Mouse (Mus musculus) liver, embryonic 12.5 days (tissue): Measurements from ENCODE around the gene Nrxn1. TPM values are rescaled to one million over a fixed set of nuclear protein-coding genes. Genes with fewer than 3 reads are reported as not detected.

ENCODE experiments used
- ATAC-seq: fragments of 200-750 bp; cut with Nextera tagmentation; 2 replicates; pipeline ENCODE4 v1.8.0; 2017; ENCODE audit warnings: moderate number of reproducible peaks, mild to moderate bottlenecking, moderate library complexity
- H3K27ac ChIP-seq: fragments of 300-500 bp; sonication (generic); 2 replicates; pipeline ENCODE4 v1.5.1; 2016; ENCODE audit warnings: mild to moderate bottlenecking
- H3K27me3 ChIP-seq: fragments of 300-500 bp; sonication (generic); replicated peaks from 2 replicates; pipeline ENCODE4 v1.6.1; 2016; ENCODE audit warnings: mild to moderate bottlenecking, moderate library complexity
- H3K36me3 ChIP-seq: fragments of 300-500 bp; sonication (generic); 2 replicates; pipeline ENCODE4 v1.6.1; 2016; ENCODE audit warnings: mild to moderate bottlenecking, moderate library complexity
- H3K4me1 ChIP-seq: fragments of 300-500 bp; sonication (generic); 2 replicates; pipeline ENCODE4 v1.6.1; 2016
- H3K4me2 ChIP-seq: fragments of 300-500 bp; sonication (generic); 2 replicates; pipeline ENCODE4 v1.6.1; 2016; ENCODE audit warnings: mild to moderate bottlenecking, moderate library complexity
- H3K4me3 ChIP-seq: fragments of 300-500 bp; sonication (generic); 2 replicates; pipeline ENCODE4 v1.5.1; 2016; ENCODE audit warnings: mild to moderate bottlenecking, moderate library complexity
- H3K9ac ChIP-seq: fragments of 300-500 bp; sonication (generic); 2 replicates; pipeline ENCODE4 v1.6.1; 2016; ENCODE audit warnings: mild to moderate bottlenecking, moderate library complexity
- H3K9me3 ChIP-seq: fragments of 300-500 bp; sonication (generic); replicated peaks from 2 replicates; pipeline ENCODE4 v1.6.1; 2016; ENCODE audit warnings: mild to moderate bottlenecking, moderate library complexity
- whole genome bisulfite sequencing: fragments of 180-500 bp; shearing (Covaris S2); methylation state at CpG from one replicate; pipeline ENCODE4 v1.1.7; 2016; ENCODE audit not compliant: insufficient replicate concordance; 5-methylcytosine and 5-hydroxymethylcytosine counted together
- polyA plus RNA-seq: library from polyadenylated mRNA; unstranded; fragments of >200 nt; fragmentation: Nextera tagmentation; extraction: Ambion mirVana; gene quantifications from 2 replicates; pipeline ENCODE4 v1.2.1, GENCODE M21; 2016

Gene Nrxn1
- polyA plus RNA-seq, 1 experiment from 2014 or later, result 0.39 TPM

- Histone ChIP-seq H3K4me2 (no peak overlapping the region), H3K27me3 (no peaks in the 10 kb centered on the region), H3K27ac (no peak overlapping the region), H3K36me3 (no peaks in the 10 kb centered on the region), H3K4me1 (no peaks in the 10 kb centered on the region), H3K4me3 (no peak overlapping the region), H3K9ac (no peak overlapping the region), H3K9me3 (no peaks in the 10 kb centered on the region)
- 65% methylated on average over 3 of the region's 3 CpGs for WGBS
- ATAC-seq, result no peak
Measured at GRCm38 (mm10) chr17:90627395-90627794, 465.5 kb downstream of the Nrxn1 start.

GRCm38 (mm10) chr17:90624591-90625266, 468.1 kb downstream of the Nrxn1 start:
- Histone ChIP-seq H3K9ac (no peak overlapping the region), H3K4me2 (no peak overlapping the region), H3K4me3 (no peak overlapping the region), H3K36me3 (no peaks in the 10 kb centered on the region), H3K27me3 (no peaks in the 10 kb centered on the region), H3K27ac (no peak overlapping the region), H3K9me3 (no peaks in the 10 kb centered on the region), H3K4me1 (no peaks in the 10 kb centered on the region)
- 17% methylated on average over 1 of the region's 1 CpGs for WGBS
- no peak for ATAC-seq

- no peak overlapping the region for H3K27ac ChIP-seq
- no peaks in the 10 kb centered on the region for H3K4me1 ChIP-seq
- no peaks in the 10 kb centered on the region for H3K9me3 ChIP-seq
- no peak overlapping the region for H3K4me3 ChIP-seq
- H3K27me3 ChIP-seq, result no peaks in the 10 kb centered on the region
- no peak overlapping the region for H3K9ac ChIP-seq
- 74% methylated on average over 4 of the region's 4 CpGs for WGBS
- ATAC-seq, result no peak
- no peak overlapping the region for H3K4me2 ChIP-seq
- H3K36me3 ChIP-seq, result no peaks in the 10 kb centered on the region
Measured at GRCm38 (mm10) chr17:90621828-90622227, 471.0 kb downstream of the Nrxn1 start.

GRCm38 (mm10) chr17:90615019-90615418, 477.9 kb downstream of the Nrxn1 start:
- no peak overlapping the region for H3K9ac ChIP-seq
- no peaks in the 10 kb centered on the region for H3K4me1 ChIP-seq
- no peak overlapping the region for H3K4me2 ChIP-seq
- WGBS, result 58% methylated on average over 3 of the region's 3 CpGs
- no peak overlapping the region for H3K27ac ChIP-seq
- H3K9me3 ChIP-seq, result no peaks in the 10 kb centered on the region
- H3K36me3 ChIP-seq, result no peaks in the 10 kb centered on the region
- no peak for ATAC-seq
- no peaks in the 10 kb centered on the region for H3K27me3 ChIP-seq
- H3K4me3 ChIP-seq, result no peak overlapping the region

GRCm38 (mm10) chr17:90607427-90607806, 485.5 kb downstream of the Nrxn1 start:
- H3K4me3 ChIP-seq, result no peak overlapping the region
- ATAC-seq, result no peak
- H3K9me3 ChIP-seq, result no peaks in the 10 kb centered on the region
- H3K4me1 ChIP-seq, result no peaks in the 10 kb centered on the region
- no peak overlapping the region for H3K9ac ChIP-seq
- H3K27me3 ChIP-seq, result no peaks in the 10 kb centered on the region
- H3K27ac ChIP-seq, result no peak overlapping the region
- H3K4me2 ChIP-seq, result no peak overlapping the region
- H3K36me3 ChIP-seq, result no peaks in the 10 kb centered on the region

GRCm38 (mm10) chr17:90606718-90607426, 486.0 kb downstream of the Nrxn1 start:
- H3K27me3 ChIP-seq, result no peaks in the 10 kb centered on the region
- H3K36me3 ChIP-seq, result no peaks in the 10 kb centered on the region
- H3K4me2 ChIP-seq, result no peak overlapping the region
- no peak overlapping the region for H3K4me3 ChIP-seq
- 75% methylated on average over 4 of the region's 4 CpGs for WGBS
- H3K9ac ChIP-seq, result no peak overlapping the region
- H3K4me1 ChIP-seq, result no peaks in the 10 kb centered on the region
- no peaks in the 10 kb centered on the region for H3K9me3 ChIP-seq
- no peak overlapping the region for H3K27ac ChIP-seq
- no peak for ATAC-seq

GRCm38 (mm10) chr17:90599570-90600524, 493.0 kb downstream of the Nrxn1 start:
- 60% methylated on average over 9 of the region's 9 CpGs for WGBS
- no peaks in the 10 kb centered on the region for H3K4me1 ChIP-seq
- H3K9me3 ChIP-seq, result no peaks in the 10 kb centered on the region
- H3K4me2 ChIP-seq, result no peak overlapping the region
- H3K36me3 ChIP-seq, result no peaks in the 10 kb centered on the region
- H3K27ac ChIP-seq, result no peak overlapping the region
- no peak overlapping the region for H3K9ac ChIP-seq
- H3K4me3 ChIP-seq, result no peak overlapping the region
- no peaks in the 10 kb centered on the region for H3K27me3 ChIP-seq
- no peak for ATAC-seq

GRCm38 (mm10) chr17:90594798-90595533, 497.9 kb downstream of the Nrxn1 start:
- Histone ChIP-seq H3K27me3 (no peaks in the 10 kb centered on the region), H3K36me3 (no peaks in the 10 kb centered on the region), H3K9me3 (no peaks in the 10 kb centered on the region), H3K4me3 (no peak overlapping the region), H3K4me1 (no peaks in the 10 kb centered on the region), H3K27ac (no peak overlapping the region), H3K9ac (no peak overlapping the region), H3K4me2 (no peak overlapping the region)
- ATAC-seq, result no peak
- 62% methylated on average over 9 of the region's 9 CpGs for WGBS

GRCm38 (mm10) chr17:90586891-90587290, 506.0 kb downstream of the Nrxn1 start:
- H3K27ac ChIP-seq, result no peak overlapping the region
- no peak overlapping the region for H3K4me3 ChIP-seq
- ATAC-seq, result no peak
- H3K9ac ChIP-seq, result no peak overlapping the region
- H3K9me3 ChIP-seq, result no peaks in the 10 kb centered on the region
- H3K4me1 ChIP-seq, result no peaks in the 10 kb centered on the region
- H3K4me2 ChIP-seq, result no peak overlapping the region
- H3K27me3 ChIP-seq, result no peaks in the 10 kb centered on the region
- H3K36me3 ChIP-seq, result no peaks in the 10 kb centered on the region

GRCm38 (mm10) chr17:90584666-90585195, 508.1 kb downstream of the Nrxn1 start:
- Histone ChIP-seq H3K36me3 (no peaks in the 10 kb centered on the region), H3K9me3 (no peaks in the 10 kb centered on the region), H3K4me3 (no peak overlapping the region), H3K27me3 (no peaks in the 10 kb centered on the region), H3K4me1 (no peaks in the 10 kb centered on the region), H3K4me2 (no peak overlapping the region), H3K9ac (no peak overlapping the region), H3K27ac (no peak overlapping the region)
- ATAC-seq, result peak; percentile 47; the same call in 1 of the 2 replicates
- 46% methylated on average over 8 of the region's 8 CpGs for WGBS

- Histone ChIP-seq H3K4me1 (no peaks in the 10 kb centered on the region), H3K27ac (no peak overlapping the region)
Measured at GRCm38 (mm10) chr17:90583826-90584534, 508.9 kb downstream of the Nrxn1 start.

More at GRCm38 (mm10) chr17:90583826-90584534, 508.9 kb downstream of the Nrxn1 start:
- Histone ChIP-seq H3K9me3 (no peaks in the 10 kb centered on the region), H3K4me3 (no peak overlapping the region), H3K36me3 (no peaks in the 10 kb centered on the region), H3K27me3 (no peaks in the 10 kb centered on the region), H3K9ac (no peak overlapping the region), H3K4me2 (no peak overlapping the region)
- no peak for ATAC-seq
- 32% methylated on average over 12 of the region's 12 CpGs for WGBS
